In the genomic region with DNA sequence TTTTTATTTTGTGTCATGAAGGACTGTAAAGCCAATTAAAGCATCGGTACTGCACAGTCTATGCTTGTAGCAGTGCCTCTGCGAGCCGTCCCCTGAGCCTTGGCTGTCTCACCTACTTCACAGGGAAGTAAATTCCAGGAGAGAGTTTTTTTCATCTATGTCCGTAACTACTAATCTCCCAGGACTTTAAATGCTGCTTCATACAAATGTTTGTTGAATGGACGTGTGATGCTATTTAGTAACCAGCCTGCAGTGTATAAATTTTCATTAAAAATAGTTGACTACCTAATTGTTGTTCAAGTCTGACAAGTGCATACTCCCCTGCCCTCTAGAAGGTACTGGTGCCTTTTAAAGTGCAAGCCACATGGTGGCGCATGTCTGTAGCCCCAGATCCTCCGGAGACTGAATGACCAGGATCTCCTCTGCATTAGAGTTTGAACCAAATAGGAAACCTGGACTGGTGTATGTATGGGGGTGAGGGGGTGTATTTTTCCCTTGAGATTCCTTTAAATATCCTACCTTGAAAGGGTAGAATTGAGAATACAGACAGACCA, we compare ENCODE assay signal across 10 mouse cellular contexts. TPM values are rescaled to one million over a fixed set of nuclear protein-coding genes. Genes with fewer than 3 reads are reported as not detected.
A peak's percentile ranks its signal among the peaks of the same experiment; 100 is the strongest.
DNase-seq lines count a peak whose midpoint lies in the region; ATAC-seq and TF ChIP-seq lines count a peak whose summit lies in the region.
"Had no signal": no experiment of that assay in that cellular context is flagged by ENCODE, and none has a peak within 500 bp of the region (broad histone marks: within the 10 kb centered on the region; RNA-seq: fewer than 3 reads in every experiment).

No protein-coding gene starts in this region.

- in situ Hi-C loops in CH12.LX (cut with MboI; ENCODE audit: low pct_ligation_motif_present, low pct_unique_long_range_greater_than_20kb, low sequenced_read_pairs): no loop called here

- H3K9ac ChIP-seq in heart, embryonic 13.5 days: no peak overlapping the region
- H3K9ac ChIP-seq in CH12.LX (ENCODE audit: insufficient read depth, low read depth): no peak overlapping the region
- H3K9ac ChIP-seq in intestine, postnatal 0 days (ENCODE audit: low read depth, low read length): no peak overlapping the region
- H3K9ac ChIP-seq: embryonic facial prominence, embryonic 15.5 days had no signal

- no peak for TF ChIP-seq POLR2A in CH12.LX (IDR thresholded peaks at IDR 0.05; ENCODE audit: low read depth, low read length)
- no peak for TF ChIP-seq POLR2A in bone marrow macrophage, adult 2 months (IDR thresholded peaks at IDR 0.05; ENCODE audit: borderline replicate concordance, low read depth, low read length)

- no peaks in the 10 kb centered on the region for H3K27me3 ChIP-seq in heart, embryonic 13.5 days (replicated peaks)
- H3K27me3 ChIP-seq in CH12.LX (replicated peaks): no peaks in the 10 kb centered on the region
- H3K27me3 ChIP-seq in intestine, postnatal 0 days (replicated peaks; ENCODE audit: control insufficient read depth, insufficient read depth, low read length): no peaks in the 10 kb centered on the region
- H3K27me3 ChIP-seq: embryonic facial prominence, embryonic 15.5 days; megakaryocyte, embryonic 14.5 days had no signal

- TF ChIP-seq EP300 in CH12.LX (IDR thresholded peaks at IDR 0.05; ENCODE audit: low read length): no peak

- peak; percentile 26 to 82; a peak in 3 of 4 replicates for TF ChIP-seq CTCF in CH12.LX (conservative IDR thresholded peaks at IDR 0.05 in 1 of 2, IDR thresholded peaks at IDR 0.05 in 1 of 2; ENCODE audit: low read depth in 2 of 2, low read length in 2 of 2)
- TF ChIP-seq CTCF in bone marrow macrophage, adult 2 months (IDR thresholded peaks at IDR 0.05; ENCODE audit: low read depth, low read length): peak; percentile 21; the same call in 1 of the 2 replicates
- TF ChIP-seq CTCF in intestine, postnatal 0 days (IDR thresholded peaks at IDR 0.05; ENCODE audit: low read depth): peak; percentile 81

- no peaks in the 10 kb centered on the region for H3K79me2 ChIP-seq in CH12.LX (replicated peaks; ENCODE audit: control insufficient read depth, extremely low read depth, insufficient read depth, poor library complexity, severe bottlenecking)

- 9% methylated on average over 7 of the region's 7 CpGs for WGBS in heart, embryonic 13.5 days
- 11% methylated on average over 7 of the region's 7 CpGs for WGBS in intestine, postnatal 0 days

- peak; percentile 41 for TF ChIP-seq RAD21 in CH12.LX (IDR thresholded peaks at IDR 0.05; ENCODE audit: low read depth, low read length)

- H3K36me3 ChIP-seq in heart, embryonic 13.5 days: no peaks in the 10 kb centered on the region
- no peaks in the 10 kb centered on the region for H3K36me3 ChIP-seq in CH12.LX (replicated peaks in 1 of 2; ENCODE audit: control insufficient read depth in 1 of 2, insufficient read depth in 1 of 2, low read length in 1 of 2)
- H3K36me3 ChIP-seq in intestine, postnatal 0 days (ENCODE audit: control insufficient read depth, insufficient read depth): no peaks in the 10 kb centered on the region
- H3K36me3 ChIP-seq: embryonic facial prominence, embryonic 15.5 days had no signal

- DNase-seq in heart, adult 11 months: no peak
- no peak for DNase-seq in CH12.LX (ENCODE audit: extremely low read depth)
- peak; percentile 44 to 55 for DNase-seq in lung, postnatal 4 days
- no peak for DNase-seq in frontal cortex, postnatal 36 days (ENCODE audit: low spot score in 2 of 2)
- no peak for DNase-seq in cerebellum, adult 11-12 months

- dilution Hi-C loops in CH12.LX (cut with MboI; ENCODE audit: extremely low pct_ligation_motif_present, extremely low pct_unique_long_range_greater_than_20kb, low sequenced_read_pairs): no loop called here

- H3K4me2 ChIP-seq in heart, embryonic 13.5 days: peak overlapping the region; percentile 32; the same call in 1 of the 2 replicates
- peak overlapping the region; percentile 26; the same call in 1 of the 2 replicates for H3K4me2 ChIP-seq in CH12.LX (ENCODE audit: insufficient read depth, low read depth, poor library complexity, severe bottlenecking)
- peak overlapping the region; percentile 52 for H3K4me2 ChIP-seq in intestine, postnatal 0 days (replicated peaks; ENCODE audit: low read depth)
- H3K4me2 ChIP-seq: embryonic facial prominence, embryonic 15.5 days had no signal

- H3K27ac ChIP-seq in heart, embryonic 13.5 days (replicated peaks): no peak overlapping the region
- H3K27ac ChIP-seq in CH12.LX (ENCODE audit: insufficient read depth, low read depth): no peak overlapping the region
- H3K27ac ChIP-seq in bone marrow macrophage, adult 2 months (ENCODE audit: insufficient read depth, low read depth, low read length): no peak overlapping the region
- H3K27ac ChIP-seq in intestine, postnatal 0 days (ENCODE audit: low read depth, low read length): no peak overlapping the region
- H3K27ac ChIP-seq: embryonic facial prominence, embryonic 15.5 days had no signal

- no peak overlapping the region for H3K4me3 ChIP-seq in heart, embryonic 13.5 days
- no peak overlapping the region for H3K4me3 ChIP-seq in CH12.LX (replicated peaks in 1 of 3; ENCODE audit: low read depth in 2 of 3, low read length in 2 of 3, poor library complexity in 1 of 3)
- H3K4me3 ChIP-seq in bone marrow macrophage, adult 2 months (ENCODE audit: insufficient read depth, low read length): no peak overlapping the region
- H3K4me3 ChIP-seq in intestine, postnatal 0 days (ENCODE audit: low read depth, low read length): peak overlapping the region; percentile 9; the same call in 1 of the 2 replicates
- H3K4me3 ChIP-seq: embryonic facial prominence, embryonic 15.5 days had no signal

- 0 out of 2 replicates have a peak, but pooled peaks cover 9% of the 10 kb centered on the region for H3K4me1 ChIP-seq in heart, embryonic 13.5 days
- peaks cover 0 to under 1% of the 10 kb centered on the region in 2 experiments; a peak in 1 of 4 replicates for H3K4me1 ChIP-seq in CH12.LX (ENCODE audit: control insufficient read depth in 1 of 2, insufficient read depth in 2 of 2)
- H3K4me1 ChIP-seq in bone marrow macrophage, adult 2 months (ENCODE audit: control insufficient read depth, insufficient read depth, low read length): no peaks in the 10 kb centered on the region
- no peaks in the 10 kb centered on the region for H3K4me1 ChIP-seq in intestine, postnatal 0 days (replicated peaks; ENCODE audit: control insufficient read depth, insufficient read depth, low read length)

- ATAC-seq in heart, embryonic 13.5 days (ENCODE audit: extremely low read depth, insufficient number of reproducible peaks, low FRiP score, low TSS enrichment): no peak
- peak; percentile 61; the same call in 1 of the 2 replicates for ATAC-seq in intestine, postnatal 0 days

- no peaks in the 10 kb centered on the region for H3K9me3 ChIP-seq in heart, embryonic 13.5 days
- H3K9me3 ChIP-seq in CH12.LX (replicated peaks; ENCODE audit: low read length): no peaks in the 10 kb centered on the region
- no peaks in the 10 kb centered on the region for H3K9me3 ChIP-seq in intestine, postnatal 0 days (ENCODE audit: control insufficient read depth)
- H3K9me3 ChIP-seq: embryonic facial prominence, embryonic 15.5 days; megakaryocyte, embryonic 14.5 days had no signal

TF ChIP-seq in CH12.LX, 34 proteins besides CTCF, POLR2A, EP300 and RAD21:
- no peak for TF ChIP-seq MYC (IDR thresholded peaks at IDR 0.05; ENCODE audit: low read depth, low read length)
- peak; percentile 65 for TF ChIP-seq SMC3 (IDR thresholded peaks at IDR 0.05; ENCODE audit: low read depth, low read length)
TF ChIP-seq in CH12.LX: peak in this region for 1.

RNA-seq across cellular contexts. Expression of a gene that starts 13.4 kb away (rescaled TPM):
- polyA plus RNA-seq in heart, embryonic 13.5 days (2015; fragmentation: Nextera tagmentation; extraction: Ambion mirVana): 39.2 and 44.0 TPM in 2 replicates
- total RNA-seq in CH12.LX (2012; rRNA removed): 18.4 TPM in 2 replicates
- 35.6 and 39.1 TPM in 2 replicates for total RNA-seq in CH12.LX (2014; rRNA removed)
- 22.0 and 23.1 TPM in 2 replicates for polyA plus RNA-seq in CH12.LX (2012; ENCODE audit: insufficient read length, low read depth)
- 0.68 and 0.79 TPM in 2 replicates for polyA plus RNA-seq in bone marrow macrophage, adult 2 months (2012; ENCODE audit: insufficient read depth, insufficient read length, missing spikeins)
- 54.7 and 56.3 TPM in 2 replicates for polyA plus RNA-seq in intestine, postnatal 0 days (2015; fragmentation: Nextera tagmentation; extraction: Ambion mirVana)

RNA-seq across cellular contexts. Expression of a gene that starts 35.6 kb away (rescaled TPM):
- 57.7 and 67.6 TPM in 2 replicates for polyA plus RNA-seq in heart, embryonic 13.5 days (2015; fragmentation: Nextera tagmentation; extraction: Ambion mirVana)
- 55.4 and 78.8 TPM in 2 replicates for total RNA-seq in CH12.LX (2012; rRNA removed)
- total RNA-seq in CH12.LX (2014; rRNA removed): 120 and 142 TPM in 2 replicates
- 95.1 and 103 TPM in 2 replicates for polyA plus RNA-seq in CH12.LX (2012; ENCODE audit: insufficient read length, low read depth)
- polyA plus RNA-seq in bone marrow macrophage, adult 2 months (2012; ENCODE audit: insufficient read depth, insufficient read length, missing spikeins): 94.2 and 103 TPM in 2 replicates
- polyA plus RNA-seq in intestine, postnatal 0 days (2015; fragmentation: Nextera tagmentation; extraction: Ambion mirVana): 30.2 and 30.5 TPM in 2 replicates

Comparison
In these comparisons a context has a peak if more than half of its experiments do, and no peak if none do; other contexts are left out.
1. DNase-seq: peak in lung, postnatal 4 days (2 of 2); none in heart, adult 11 months (single experiment), CH12.LX (single experiment), frontal cortex, postnatal 36 days (0 of 2) and cerebellum, adult 11-12 months (single experiment).
2. CTCF ChIP-seq: peak in every context shown above with its lines; median percentile 81 in intestine, postnatal 0 days; 54 in CH12.LX; 21 in bone marrow macrophage, adult 2 months.
3. RNA of a gene that starts 13.4 kb away (polyA plus RNA-seq): 54.7 to 56.3 TPM in intestine, postnatal 0 days, 39.2 to 44.0 TPM in heart, embryonic 13.5 days and 22.0 to 23.1 TPM in CH12.LX; 0.68 to 0.79 TPM in bone marrow macrophage, adult 2 months; every median in the first group is over 10 times any median in the second.
4. Peak in every context shown above with its lines, with median percentiles within 50 percentile points of each other: H3K4me2 ChIP-seq.